Mouse (Mus musculus) megakaryocyte, embryonic 14.5 days (primary cell): Measurements from ENCODE around the gene Sypl.

Experiments
- FLI1 ChIP-seq: IDR thresholded peaks from 2 replicates; pipeline ENCODE4 v1.6.1; 2012; ENCODE audit warnings: low read length, inconsistent platforms, mixed read lengths
- GATA1 ChIP-seq: IDR thresholded peaks from 3 replicates; pipeline ENCODE4 v1.6.1; 2012; ENCODE audit warnings: mixed read lengths, low read length, inconsistent platforms, borderline replicate concordance

DNA sequence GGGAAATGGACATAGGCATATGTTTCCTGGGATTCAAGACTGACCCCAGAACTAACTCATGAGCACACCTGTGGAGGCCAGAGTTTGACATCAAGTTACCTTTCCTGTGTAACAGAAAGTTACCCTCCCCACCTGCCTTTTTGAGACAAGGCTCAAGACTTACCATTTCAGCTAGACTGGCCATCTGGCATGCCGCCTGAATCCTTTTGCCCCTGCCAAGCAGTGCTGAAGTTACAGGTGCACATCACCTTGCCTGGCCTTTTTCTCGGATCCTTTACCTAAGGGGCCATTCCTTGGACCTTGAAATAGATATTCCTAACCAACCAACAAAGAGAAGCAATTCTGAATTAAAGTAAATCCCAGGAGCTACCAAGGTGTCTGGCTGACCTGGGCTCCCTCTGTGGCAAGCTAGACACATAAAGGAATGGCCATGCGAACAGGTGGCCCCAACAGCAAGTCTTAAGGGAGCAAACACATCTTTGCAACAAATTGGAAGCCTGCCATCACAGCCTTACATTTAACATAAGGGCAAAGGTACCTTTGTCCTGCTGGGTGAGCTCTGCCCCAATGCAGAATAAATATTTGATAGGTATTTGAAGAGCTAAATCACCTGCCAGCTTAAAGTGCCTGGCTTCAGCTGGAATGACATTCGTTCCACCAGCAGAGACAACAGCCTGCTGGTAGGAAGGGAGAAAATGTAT is 17.3 kb upstream of the Sypl start:
- no peak for TF ChIP-seq FLI1
- TF ChIP-seq GATA1, result no peak
